Mouse (Mus musculus): ENCODE results near the gene Itpkb.

GRCm38 (mm10) chr1:180408832-180409231, 78.5 kb downstream of the Itpkb start:
- TF ChIP-seq EP300 (IDR thresholded peaks at IDR 0.05; ENCODE audit: insufficient read depth, low read depth, low read length) (no peak), CTCF (IDR thresholded peaks at IDR 0.05; ENCODE audit: low read depth, low read length) (no peak), POLR2A (IDR thresholded peaks at IDR 0.05; ENCODE audit: insufficient read depth, low read length) (no peak)
